Mouse (Mus musculus) heart, adult 2 months (tissue): ENCODE data around the gene Rps6kb1.

Experiments
- CTCF ChIP-seq: fragments of 200-600 bp; IDR thresholded peaks from 2 replicates; pipeline ENCODE4 v1.8.1; 2022; ENCODE audit warnings: antibody characterized with exemption, mild to moderate bottlenecking, moderate library complexity
- EP300 ChIP-seq: fragments of 200-500 bp; IDR thresholded peaks from 2 replicates; pipeline ENCODE4 v1.6.1; 2011; ENCODE audit warnings: low read depth, low read length, control low read depth; ENCODE audit not compliant: insufficient read depth
- POLR2A ChIP-seq: fragments of 200-500 bp; IDR thresholded peaks from 2 replicates; pipeline ENCODE4 v1.6.1; 2011; ENCODE audit warnings: mild to moderate bottlenecking, low read depth, low read length, control low read depth; ENCODE audit not compliant: insufficient read depth

DNA sequence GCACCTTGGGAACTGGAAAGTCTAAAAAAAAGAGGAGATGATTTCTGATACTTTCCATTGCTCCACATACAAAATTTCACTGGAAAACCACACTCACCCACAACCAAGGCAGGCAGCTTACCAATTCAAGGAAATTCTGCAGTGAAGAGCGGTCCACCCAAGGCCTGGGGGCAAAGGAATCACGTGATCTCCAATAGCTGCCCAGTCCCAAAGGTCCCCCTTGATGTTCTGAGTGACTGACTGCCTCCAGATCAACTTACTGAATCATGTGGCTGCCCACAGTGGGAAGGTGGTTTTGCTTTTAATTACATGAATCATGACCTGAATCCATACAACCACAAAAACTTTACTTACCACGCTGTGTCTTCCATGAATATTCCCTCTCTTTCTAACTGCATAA is 27.4 kb downstream of the Rps6kb1 start:
- TF ChIP-seq CTCF (no peak), EP300 (no peak), POLR2A (no peak)
